Mouse (Mus musculus): ENCODE data around the gene 4931428F04Rik.

Gene 4931428F04Rik

GRCm38 (mm10) chr8:105289805-105290460, at the start of gene 4931428F04Rik:
4931428F04Rik (minus strand) TSS chr8:105289864.
- peak; percentile 55 for DNase-seq

- no peak for DNase-seq
Measured at GRCm38 (mm10) chr8:105338992-105339391, 49.3 kb upstream of the 4931428F04Rik start.

DNA sequence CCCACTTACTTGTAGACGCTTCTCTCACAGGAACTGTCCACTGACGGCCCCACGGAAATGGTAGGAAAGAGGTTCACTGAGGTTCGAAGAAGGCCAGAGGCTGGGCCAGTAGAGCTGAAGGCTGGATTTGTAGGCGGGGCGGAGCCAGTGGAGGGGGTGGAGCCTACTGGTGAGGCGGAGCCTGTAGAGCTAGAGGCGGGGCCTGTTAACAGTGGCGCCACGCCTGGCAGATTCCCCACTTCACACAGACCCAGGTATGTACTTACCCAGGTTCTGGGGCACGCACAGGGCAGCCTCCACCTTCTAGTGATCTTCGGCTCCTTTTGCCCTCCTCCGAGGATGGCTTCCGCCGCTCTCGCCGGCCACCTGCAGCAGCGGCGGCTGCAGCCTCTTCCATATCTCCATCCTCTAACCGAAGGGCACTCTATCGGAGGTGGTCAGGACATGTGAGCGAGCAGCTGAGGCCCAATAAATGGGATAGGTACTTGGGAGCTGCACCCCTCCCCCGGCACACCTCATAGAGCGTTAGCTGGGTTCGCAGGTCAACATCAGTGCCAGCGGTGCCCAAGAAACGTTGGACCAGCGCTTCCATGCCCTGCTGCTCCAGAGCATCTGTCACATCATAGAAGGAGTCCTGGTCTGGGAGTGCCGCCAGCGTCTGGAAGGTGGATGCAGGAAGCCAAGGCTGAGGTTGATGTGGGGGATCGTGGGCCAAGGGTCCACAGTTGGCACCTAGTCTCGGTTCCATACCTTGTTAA, 46.9 kb upstream of the 4931428F04Rik start:
- no peak for DNase-seq

DNA sequence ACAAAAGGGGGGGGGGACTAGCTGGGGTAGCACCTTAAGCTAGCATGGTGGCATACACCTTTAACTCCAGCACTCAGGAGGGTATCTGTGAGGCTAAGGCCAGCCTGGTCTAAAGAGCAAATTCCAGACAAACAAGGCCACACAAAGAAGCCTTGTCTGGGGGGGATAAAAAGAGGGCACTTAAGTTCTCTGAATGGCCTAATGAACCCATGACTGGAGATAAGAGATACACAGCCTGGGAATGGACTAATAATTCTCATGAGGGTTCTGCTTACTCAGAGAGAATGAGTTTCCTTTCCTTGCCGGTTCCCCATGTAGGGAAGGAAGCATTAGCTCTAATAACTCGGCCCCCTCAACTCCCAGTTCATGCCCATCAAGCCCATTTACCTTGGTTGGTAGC, 42.9 kb upstream of the 4931428F04Rik start:
- no peak for DNase-seq

DNA sequence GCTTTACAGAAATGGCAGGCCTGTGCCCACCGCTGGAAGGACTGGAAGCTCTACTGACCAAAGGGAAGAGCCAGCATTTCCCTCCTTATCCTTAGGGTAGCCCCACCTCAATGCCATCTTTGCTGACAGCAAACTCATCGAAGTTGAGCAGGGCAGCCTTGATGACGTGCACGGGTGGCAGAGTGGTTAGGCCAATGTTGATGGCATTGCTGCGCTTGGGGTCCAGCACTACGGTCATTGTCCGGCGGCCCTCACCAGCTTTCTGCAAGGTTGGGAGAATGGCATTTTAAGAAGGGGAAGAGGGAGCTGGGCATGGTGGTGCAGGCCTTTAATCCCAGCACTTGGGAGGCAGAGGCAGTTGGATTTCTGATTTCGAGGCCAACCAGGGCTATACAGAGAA, 42.3 kb upstream of the 4931428F04Rik start:
- DNase-seq: no peak

- DNase-seq: no peak
Measured at GRCm38 (mm10) chr8:105331469-105331868, 41.8 kb upstream of the 4931428F04Rik start.

DNA sequence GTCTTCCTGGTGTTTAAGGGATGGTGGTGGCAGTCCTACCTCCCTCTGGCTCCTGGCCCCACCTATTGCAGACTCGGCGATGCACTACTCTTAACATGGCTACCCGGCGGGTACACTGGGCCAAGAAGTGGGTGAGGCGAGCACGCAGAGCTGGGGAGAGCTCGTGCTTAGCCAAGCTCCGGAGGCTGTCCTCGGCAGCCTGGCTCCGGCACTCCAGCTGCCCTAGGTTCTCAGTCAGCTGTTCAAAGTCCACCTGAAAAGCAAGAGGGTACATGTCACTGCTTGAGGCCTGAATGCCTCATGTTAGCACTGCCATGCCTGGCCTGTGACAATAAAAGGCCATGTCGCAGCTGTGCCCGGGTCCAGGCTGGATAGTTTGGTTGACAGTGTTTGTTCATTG, 40.7 kb upstream of the 4931428F04Rik start:
- no peak for DNase-seq

- no peak for DNase-seq
Measured at GRCm38 (mm10) chr8:105326968-105327367, 37.3 kb upstream of the 4931428F04Rik start.

- peak; percentile 99 for DNase-seq
Measured at GRCm38 (mm10) chr8:105326141-105326672, 36.5 kb upstream of the 4931428F04Rik start, which contains the start of the genes Lrrc29 and Tmem208. Lrrc29 (minus strand) TSS chr8:105326278. Tmem208 (plus strand) TSS chr8:105326354.

DNA sequence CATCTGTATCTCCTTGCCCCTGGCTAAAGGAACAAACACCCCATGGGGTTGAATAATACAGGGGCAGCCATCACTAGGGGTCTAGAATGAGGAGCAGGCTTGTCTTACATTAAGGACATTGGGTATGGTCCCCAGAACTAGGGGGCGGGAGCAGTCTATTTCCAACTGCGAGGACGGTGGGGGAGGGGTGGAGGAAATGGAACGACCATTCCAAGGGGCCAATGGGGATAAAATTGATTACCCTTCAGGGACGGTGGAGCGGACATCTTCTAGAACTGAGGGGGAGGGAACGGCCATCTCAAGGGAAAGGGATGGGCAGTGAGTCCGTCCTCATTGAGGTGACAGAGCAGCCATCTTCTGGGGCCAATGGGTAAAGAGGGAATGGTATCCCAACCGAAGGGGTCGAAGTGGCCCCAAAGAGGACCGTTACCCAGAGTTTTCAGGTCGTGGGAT, 36.0 kb upstream of the 4931428F04Rik start:
- peak; percentile 56 for DNase-seq

- peak; percentile 82 for DNase-seq
Measured at GRCm38 (mm10) chr8:105323183-105323582, 33.5 kb upstream of the 4931428F04Rik start.

- no peak for DNase-seq
Measured at GRCm38 (mm10) chr8:105318662-105319190, 29.1 kb upstream of the 4931428F04Rik start.

GRCm38 (mm10) chr8:105317941-105318340, 28.3 kb upstream of the 4931428F04Rik start:
- DNase-seq: no peak

GRCm38 (mm10) chr8:105315073-105315769, 25.6 kb upstream of the 4931428F04Rik start:
- DNase-seq: no peak

GRCm38 (mm10) chr8:105313622-105314402, 24.1 kb upstream of the 4931428F04Rik start:
- DNase-seq: peak; percentile 49

DNA sequence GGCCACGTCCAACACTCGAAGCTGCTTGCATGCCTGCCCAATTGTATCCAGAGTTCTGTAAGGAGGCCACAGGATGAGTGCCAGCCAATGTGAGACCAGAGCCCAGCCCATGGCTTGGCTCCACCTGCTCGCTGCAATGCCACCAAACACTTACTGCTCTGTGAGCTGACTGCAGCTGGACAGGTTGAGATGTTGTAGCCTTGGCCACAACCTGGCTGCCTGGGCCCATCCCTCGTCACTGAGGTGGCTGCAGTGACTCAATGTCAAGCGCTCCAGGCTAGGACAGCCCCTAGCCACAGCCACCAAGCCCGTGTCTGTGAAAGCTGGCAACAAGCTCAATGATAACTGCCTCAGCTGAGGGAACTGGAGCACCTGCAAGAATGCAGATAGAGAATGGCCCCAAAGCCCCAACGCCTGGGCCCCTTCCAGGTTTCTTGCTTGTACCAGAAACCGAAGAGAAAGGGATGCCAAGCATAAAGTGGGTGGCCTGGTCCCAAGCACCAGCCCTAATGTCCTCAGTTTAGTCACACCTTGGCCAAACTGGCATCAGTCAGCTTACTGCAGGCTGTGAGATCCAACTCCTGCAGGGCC, 23.3 kb upstream of the 4931428F04Rik start:
- DNase-seq: peak; percentile 63

DNA sequence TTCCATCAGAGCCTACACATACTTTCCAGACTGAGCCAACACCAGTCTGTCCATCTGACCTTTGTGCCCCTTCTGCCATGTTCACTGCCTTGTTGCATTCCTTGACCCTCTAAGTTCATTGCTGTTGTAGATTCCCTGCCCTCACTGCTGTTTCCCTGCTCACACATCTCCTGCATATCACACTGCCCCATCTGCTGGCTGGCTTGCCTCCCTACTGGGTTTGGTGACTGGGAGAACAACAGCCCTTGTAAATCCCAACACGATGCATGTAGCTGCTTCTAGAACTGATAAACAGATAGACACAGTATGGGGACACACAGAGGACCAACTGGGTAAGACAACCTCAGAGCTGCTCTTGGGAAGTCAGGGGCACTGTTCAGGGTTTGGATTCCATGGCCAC, 22.1 kb upstream of the 4931428F04Rik start:
- peak; percentile 59 for DNase-seq

DNA sequence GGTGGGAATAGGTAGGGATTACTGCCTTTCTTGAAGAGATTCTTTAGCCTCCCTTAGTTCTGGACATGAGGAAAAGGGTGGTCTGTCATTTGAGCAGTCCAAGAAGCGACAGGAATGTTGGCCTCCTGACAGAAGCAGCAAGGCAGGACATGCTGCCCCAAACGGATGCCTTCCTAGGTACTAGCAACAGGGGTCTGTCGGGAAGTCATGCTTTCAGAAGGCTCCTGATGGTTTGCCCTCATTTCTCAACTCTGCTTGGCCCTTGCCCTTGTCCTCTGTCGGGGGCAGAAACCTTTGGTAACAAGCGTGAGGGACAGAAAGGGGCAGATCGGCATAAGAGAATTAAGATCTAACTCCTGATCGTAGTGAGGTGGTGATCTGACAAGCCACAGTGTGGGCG, 20.5 kb upstream of the 4931428F04Rik start:
- DNase-seq: no peak

DNA sequence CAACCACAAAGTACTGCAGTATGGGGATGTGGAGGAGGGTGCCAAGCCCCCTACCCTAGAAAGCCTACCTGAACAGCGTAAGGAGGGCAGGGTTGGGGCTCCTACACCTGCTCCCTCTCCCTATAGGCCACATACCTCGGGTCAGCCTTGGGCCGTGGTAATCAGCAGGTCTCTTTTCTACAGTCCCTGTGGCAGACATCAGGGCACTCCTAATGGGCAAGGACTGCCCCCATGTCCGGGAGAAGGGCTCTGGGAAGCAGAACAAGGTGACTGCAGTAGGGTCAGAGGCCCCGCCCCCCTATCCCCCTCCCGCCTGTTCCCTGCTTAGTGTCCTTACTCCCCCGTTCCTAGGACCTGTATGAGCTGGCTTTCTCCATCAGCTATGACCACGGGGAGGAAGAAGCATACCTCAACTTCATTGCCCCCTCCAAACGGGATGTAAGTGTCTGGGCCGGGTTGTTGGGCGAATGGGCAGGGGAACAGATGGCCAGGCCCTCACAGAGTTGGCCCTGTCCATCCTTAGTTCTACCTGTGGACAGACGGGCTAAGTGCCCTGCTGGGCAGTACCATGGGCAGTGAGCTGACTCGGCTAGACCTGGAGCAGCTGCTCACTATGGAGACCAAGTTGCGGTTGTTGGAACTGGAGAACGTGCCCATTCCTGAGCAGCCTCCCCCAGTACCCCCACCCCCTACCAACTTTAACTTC, 19.6 kb upstream of the 4931428F04Rik start:
- DNase-seq: no peak

GRCm38 (mm10) chr8:105308428-105308827, 18.8 kb upstream of the 4931428F04Rik start:
- no peak for DNase-seq

GRCm38 (mm10) chr8:105307670-105308069, 18.0 kb upstream of the 4931428F04Rik start:
- no peak for DNase-seq

All from liver (tissue).